Mouse (Mus musculus) embryonic facial prominence, embryonic 12.5 days (tissue): ENCODE results near the gene Gm21974. TPM values are rescaled to one million over a fixed set of nuclear protein-coding genes. Genes with fewer than 3 reads are reported as not detected.
A peak's percentile ranks its signal among the peaks of the same experiment; 100 is the strongest.
"Not testable (repeated sequence)": the region's sequence is repeated elsewhere in the genome, so short reads cannot be mapped to it uniquely, and the experiment has no call there.

Experiments
- ATAC-seq: fragments of 200-750 bp; cut with Nextera tagmentation; 2 replicates; pipeline ENCODE4 v1.8.0; 2017; ENCODE audit not compliant: insufficient number of reproducible peaks, insufficient read depth, low FRiP score, low TSS enrichment
- H3K27ac ChIP-seq: fragments of 300-500 bp; sonication (generic); 2 replicates; pipeline ENCODE4 v1.5.1; 2016; ENCODE audit warnings: mild to moderate bottlenecking
- H3K27me3 ChIP-seq: fragments of 300-500 bp; sonication (generic); 2 replicates; pipeline ENCODE4 v1.6.1; 2016; ENCODE audit warnings: mild to moderate bottlenecking, moderate library complexity
- H3K36me3 ChIP-seq: fragments of 300-500 bp; sonication (generic); 2 replicates; pipeline ENCODE4 v1.6.1; 2016; ENCODE audit warnings: mild to moderate bottlenecking
- H3K4me1 ChIP-seq: fragments of 300-500 bp; sonication (generic); 2 replicates; pipeline ENCODE4 v1.6.1; 2016
- H3K4me2 ChIP-seq: fragments of 300-500 bp; sonication (generic); replicated peaks from 2 replicates; pipeline ENCODE4 v1.6.1; 2016; ENCODE audit warnings: mild to moderate bottlenecking, moderate library complexity
- H3K4me3 ChIP-seq: fragments of 300-500 bp; sonication (generic); 2 replicates; pipeline ENCODE4 v1.5.1; 2016; ENCODE audit warnings: mild to moderate bottlenecking
- H3K9ac ChIP-seq: fragments of 300-500 bp; sonication (generic); 2 replicates; pipeline ENCODE4 v1.6.1; 2016; ENCODE audit warnings: mild to moderate bottlenecking, moderate library complexity
- H3K9me3 ChIP-seq: fragments of 300-500 bp; sonication (generic); 2 replicates; pipeline ENCODE4 v1.6.1; 2016; ENCODE audit warnings: mild to moderate bottlenecking, moderate library complexity
- WGBS: fragments of 180-500 bp; shearing (Covaris S2); methylation state at CpG from one replicate; pipeline ENCODE4 v1.1.7; 2016; 5-methylcytosine and 5-hydroxymethylcytosine counted together
- polyA plus RNA-seq: library from polyadenylated mRNA; unstranded; fragments of >200 nt; fragmentation: Nextera tagmentation; extraction: Ambion mirVana; gene quantifications from 2 replicates; pipeline ENCODE4 v1.2.1, GENCODE M21; 2016

Gene Gm21974
- polyA plus RNA-seq, 1 experiment from 2014 or later = not detected

GRCm38 (mm10) chr7:127912938-127913337 is 17.7 kb upstream of the Gm21974 start:
- Histone ChIP-seq H3K4me1 (peaks cover 7% of the 10 kb centered on the region; the same call in 1 of the 2 replicates), H3K4me2 (peak overlapping the region; percentile 66), H3K27me3 (no peaks in the 10 kb centered on the region), H3K27ac (no peak overlapping the region), H3K9me3 (no peaks in the 10 kb centered on the region), H3K36me3 (peaks cover 45% of the 10 kb centered on the region), H3K9ac (peak overlapping the region; percentile 77), H3K4me3 (peak overlapping the region; percentile 75)
- ATAC-seq = no peak
- WGBS = 28% methylated on average over 4 of the region's 4 CpGs

GRCm38 (mm10) chr7:127912190-127912871 is 17.1 kb upstream of the Gm21974 start, which contains the start of gene Kat8:
TSS of gene Kat8 (plus strand) at chr7:127912516.
- Histone ChIP-seq H3K27ac (peak within 1 kb of the TSS; percentile 81), H3K4me3 (peak within 1 kb of the TSS; percentile 75), H3K4me1 (peaks cover 7% of the 10 kb centered on the region; the same call in 1 of the 2 replicates), H3K4me2 (peak within 1 kb of the TSS; percentile 66), H3K36me3 (peaks cover 47% of the 10 kb centered on the region), H3K9ac (peak within 1 kb of the TSS; percentile 77), H3K9me3 (no peaks in the 10 kb centered on the region), H3K27me3 (no peaks in the 10 kb centered on the region)
- peak; percentile 93 for ATAC-seq
- 2% methylated on average over 40 of the region's 40 CpGs for WGBS

- no peak for ATAC-seq
- Histone ChIP-seq H3K36me3 (peaks cover 45% of the 10 kb centered on the region), H3K27ac (no peak overlapping the region), H3K27me3 (no peaks in the 10 kb centered on the region), H3K4me3 (no peak overlapping the region), H3K4me1 (peaks cover 22% of the 10 kb centered on the region), H3K9ac (no peak overlapping the region), H3K4me2 (no peak overlapping the region), H3K9me3 (no peaks in the 10 kb centered on the region)
- WGBS = 84% methylated on average over 4 of the region's 4 CpGs
Observed at GRCm38 (mm10) chr7:127908656-127909055, 13.4 kb upstream of the Gm21974 start.

GRCm38 (mm10) chr7:127907939-127908338 is 12.7 kb upstream of the Gm21974 start:
- Histone ChIP-seq H3K4me2 (no peak overlapping the region), H3K9ac (no peak overlapping the region), H3K9me3 (no peaks in the 10 kb centered on the region), H3K4me3 (no peak overlapping the region), H3K27ac (no peak overlapping the region), H3K27me3 (no peaks in the 10 kb centered on the region), H3K36me3 (peaks cover 45% of the 10 kb centered on the region), H3K4me1 (peaks cover 18% of the 10 kb centered on the region)
- WGBS = 96% methylated on average over 12 of the region's 12 CpGs
- no peak for ATAC-seq

- peak; percentile 84 for ATAC-seq
- Histone ChIP-seq H3K36me3 (peaks cover 36% of the 10 kb centered on the region), H3K27me3 (no peaks in the 10 kb centered on the region), H3K9ac (peak within 1 kb of the TSS; percentile 83), H3K9me3 (no peaks in the 10 kb centered on the region), H3K4me2 (peak within 1 kb of the TSS; percentile 78), H3K4me1 (peaks cover 15% of the 10 kb centered on the region), H3K27ac (peak within 1 kb of the TSS; percentile 90), H3K4me3 (peak within 1 kb of the TSS; percentile 69)
- 7% methylated on average over 38 of the region's 38 CpGs for WGBS
Observed at GRCm38 (mm10) chr7:127903971-127904796, 8.9 kb upstream of the Gm21974 start, which contains the start of gene Bckdk. TSS of gene Bckdk (plus strand) at chr7:127904082.

- Histone ChIP-seq H3K4me3 (no peak overlapping the region), H3K9me3 (no peaks in the 10 kb centered on the region), H3K27ac (no peak overlapping the region), H3K9ac (no peak overlapping the region), H3K4me2 (no peak overlapping the region), H3K27me3 (no peaks in the 10 kb centered on the region), H3K4me1 (peaks cover 15% of the 10 kb centered on the region), H3K36me3 (peaks cover 12% of the 10 kb centered on the region)
- ATAC-seq = no peak
- whole genome bisulfite sequencing = 80% methylated on average over 2 of the region's 2 CpGs
Observed at GRCm38 (mm10) chr7:127901772-127902171, 6.5 kb upstream of the Gm21974 start.

- Histone ChIP-seq H3K9ac (no peak overlapping the region), H3K4me2 (no peak overlapping the region), H3K36me3 (no peaks in the 10 kb centered on the region), H3K9me3 (no peaks in the 10 kb centered on the region), H3K4me1 (peaks cover 9% of the 10 kb centered on the region), H3K4me3 (no peak overlapping the region), H3K27ac (no peak overlapping the region), H3K27me3 (no peaks in the 10 kb centered on the region)
- no peak for ATAC-seq
- WGBS = 51% methylated on average over 7 of the region's 7 CpGs
Observed at GRCm38 (mm10) chr7:127899997-127900396, 4.7 kb upstream of the Gm21974 start.

- 35% methylated on average over 10 of the region's 10 CpGs for WGBS
- no peak for ATAC-seq
- Histone ChIP-seq H3K9ac (no peak overlapping the region), H3K36me3 (0 out of 2 replicates have a peak, but pooled peaks cover 1% of the 10 kb centered on the region), H3K9me3 (no peaks in the 10 kb centered on the region), H3K4me1 (peaks cover 10% of the 10 kb centered on the region; the same call in 1 of the 2 replicates), H3K27me3 (no peaks in the 10 kb centered on the region), H3K4me3 (no peak overlapping the region), H3K4me2 (no peak overlapping the region), H3K27ac (no peak overlapping the region)
Observed at GRCm38 (mm10) chr7:127898179-127898956, 3.1 kb upstream of the Gm21974 start.

GRCm38 (mm10) chr7:127897542-127897941 is 2.3 kb upstream of the Gm21974 start:
- Histone ChIP-seq H3K4me3 (no peak overlapping the region), H3K27me3 (no peaks in the 10 kb centered on the region), H3K27ac (no peak overlapping the region), H3K9ac (no peak overlapping the region), H3K4me1 (peaks cover 10% of the 10 kb centered on the region; the same call in 1 of the 2 replicates), H3K4me2 (no peak overlapping the region), H3K9me3 (no peaks in the 10 kb centered on the region), H3K36me3 (peaks cover 10% of the 10 kb centered on the region)
- WGBS = 89% methylated on average over 7 of the region's 7 CpGs
- ATAC-seq = no peak

GRCm38 (mm10) chr7:127896384-127896783 is 1.1 kb upstream of the Gm21974 start:
- H3K4me1 ChIP-seq = peaks cover 10% of the 10 kb centered on the region; the same call in 1 of the 2 replicates
- WGBS = 57% methylated on average over 13 of the region's 13 CpGs
- H3K27me3 ChIP-seq = no peaks in the 10 kb centered on the region
- no peaks in the 10 kb centered on the region for H3K9me3 ChIP-seq
- H3K36me3 ChIP-seq = peaks cover 13% of the 10 kb centered on the region
- no peak overlapping the region for H3K27ac ChIP-seq
- no peak for ATAC-seq
- H3K4me2 ChIP-seq = no peak overlapping the region
- H3K4me3 ChIP-seq = no peak overlapping the region
- H3K9ac ChIP-seq = no peak overlapping the region

- H3K4me2 ChIP-seq = peak overlapping the region; percentile 74
- WGBS = 72% methylated on average over 7 of the region's 7 CpGs
- ATAC-seq, H3K27me3 ChIP-seq, H3K9me3 ChIP-seq, H3K9ac ChIP-seq: not testable (repeated sequence)
- peak overlapping the region; percentile 32; the same call in 1 of the 2 replicates for H3K27ac ChIP-seq
- H3K36me3 ChIP-seq = peaks cover 13% of the 10 kb centered on the region
- H3K4me1 ChIP-seq = peaks cover 10% of the 10 kb centered on the region; the same call in 1 of the 2 replicates
- H3K4me3 ChIP-seq = peak overlapping the region; percentile 59; the same call in 1 of the 2 replicates
Observed at GRCm38 (mm10) chr7:127895891-127896290, 637 bp upstream of the Gm21974 start.
